Mouse (Mus musculus): ENCODE measurements around the gene H2-Eb2. TPM values are rescaled to one million over a fixed set of nuclear protein-coding genes. Genes with fewer than 3 reads are reported as not detected.

H2-Eb2 gene
- polyA plus RNA-seq, 1 experiment = not detected

GRCm38 (mm10) chr17:34314286-34314685, 11.2 kb upstream of the H2-Eb2 start:
- H3K27ac ChIP-seq (ENCODE audit: insufficient read depth, low read length) = no peak overlapping the region
- no peaks in the 10 kb centered on the region for H3K4me1 ChIP-seq (ENCODE audit: control insufficient read depth, insufficient read depth, low read length)
- TF ChIP-seq POLR2A (IDR thresholded peaks at IDR 0.05; ENCODE audit: low read depth, low read length) = no peak
- TF ChIP-seq CTCF (IDR thresholded peaks at IDR 0.05; ENCODE audit: borderline replicate concordance, insufficient read depth, low read length) = no peak
- no peak overlapping the region for H3K4me3 ChIP-seq (ENCODE audit: insufficient read depth, low read length)

GRCm38 (mm10) chr17:34315512-34315911, 10.0 kb upstream of the H2-Eb2 start:
- no peak overlapping the region for H3K27ac ChIP-seq (ENCODE audit: insufficient read depth, low read length)

GRCm38 (mm10) chr17:34316697-34317096, 8.8 kb upstream of the H2-Eb2 start:
- no peak for TF ChIP-seq CTCF (IDR thresholded peaks at IDR 0.05; ENCODE audit: borderline replicate concordance, insufficient read depth, low read length)
- TF ChIP-seq POLR2A (IDR thresholded peaks at IDR 0.05; ENCODE audit: low read depth, low read length) = no peak

More at GRCm38 (mm10) chr17:34315512-34315911, 10.0 kb upstream of the H2-Eb2 start:
- Histone ChIP-seq H3K4me1 (ENCODE audit: control insufficient read depth, insufficient read depth, low read length) (no peaks in the 10 kb centered on the region), H3K4me3 (ENCODE audit: insufficient read depth, low read length) (no peak overlapping the region)
- no peak for TF ChIP-seq POLR2A (IDR thresholded peaks at IDR 0.05; ENCODE audit: low read depth, low read length)

GRCm38 (mm10) chr17:34317275-34317674, 8.2 kb upstream of the H2-Eb2 start:
- Histone ChIP-seq H3K4me1 (ENCODE audit: control insufficient read depth, insufficient read depth, low read length) (no peaks in the 10 kb centered on the region), H3K4me3 (ENCODE audit: insufficient read depth, low read length) (no peak overlapping the region), H3K27ac (ENCODE audit: insufficient read depth, low read length) (no peak overlapping the region)
- TF ChIP-seq CTCF (IDR thresholded peaks at IDR 0.05; ENCODE audit: borderline replicate concordance, insufficient read depth, low read length) (no peak), POLR2A (IDR thresholded peaks at IDR 0.05; ENCODE audit: low read depth, low read length) (no peak)

More at GRCm38 (mm10) chr17:34316697-34317096, 8.8 kb upstream of the H2-Eb2 start:
- Histone ChIP-seq H3K27ac (ENCODE audit: insufficient read depth, low read length) (no peak overlapping the region), H3K4me1 (ENCODE audit: control insufficient read depth, insufficient read depth, low read length) (no peaks in the 10 kb centered on the region), H3K4me3 (ENCODE audit: insufficient read depth, low read length) (no peak overlapping the region)

- TF ChIP-seq POLR2A (IDR thresholded peaks at IDR 0.05; ENCODE audit: low read depth, low read length) (no peak), CTCF (IDR thresholded peaks at IDR 0.05; ENCODE audit: borderline replicate concordance, insufficient read depth, low read length) (no peak)
- H3K4me1 ChIP-seq (ENCODE audit: control insufficient read depth, insufficient read depth, low read length) = no peaks in the 10 kb centered on the region
- H3K27ac ChIP-seq (ENCODE audit: insufficient read depth, low read length) = no peak overlapping the region
- no peak overlapping the region for H3K4me3 ChIP-seq (ENCODE audit: insufficient read depth, low read length)
These were observed 908 bp downstream of the H2-Eb2 start for GRCm38 (mm10) chr17:34326373-34326772.

GRCm38 (mm10) chr17:34329807-34330206, 4.3 kb downstream of the H2-Eb2 start:
- TF ChIP-seq POLR2A (IDR thresholded peaks at IDR 0.05; ENCODE audit: low read depth, low read length) = no peak
- TF ChIP-seq CTCF (IDR thresholded peaks at IDR 0.05; ENCODE audit: borderline replicate concordance, insufficient read depth, low read length) = no peak
- H3K27ac ChIP-seq (ENCODE audit: insufficient read depth, low read length) = no peak overlapping the region
- no peaks in the 10 kb centered on the region for H3K4me1 ChIP-seq (ENCODE audit: control insufficient read depth, insufficient read depth, low read length)
- no peak overlapping the region for H3K4me3 ChIP-seq (ENCODE audit: insufficient read depth, low read length)

GRCm38 (mm10) chr17:34331200-34331599, 5.7 kb downstream of the H2-Eb2 start:
- no peak overlapping the region for H3K4me3 ChIP-seq (ENCODE audit: insufficient read depth, low read length)
- TF ChIP-seq CTCF (IDR thresholded peaks at IDR 0.05; ENCODE audit: borderline replicate concordance, insufficient read depth, low read length) (no peak), POLR2A (IDR thresholded peaks at IDR 0.05; ENCODE audit: low read depth, low read length) (no peak)
- H3K27ac ChIP-seq (ENCODE audit: insufficient read depth, low read length) = no peak overlapping the region
- no peaks in the 10 kb centered on the region for H3K4me1 ChIP-seq (ENCODE audit: control insufficient read depth, insufficient read depth, low read length)

GRCm38 (mm10) chr17:34340619-34341402, 15.3 kb downstream of the H2-Eb2 start:
- Histone ChIP-seq H3K4me1 (ENCODE audit: control insufficient read depth, insufficient read depth, low read length) (no peaks in the 10 kb centered on the region), H3K4me3 (ENCODE audit: insufficient read depth, low read length) (no peak overlapping the region), H3K27ac (ENCODE audit: insufficient read depth, low read length) (no peak overlapping the region)
- TF ChIP-seq CTCF (IDR thresholded peaks at IDR 0.05; ENCODE audit: borderline replicate concordance, insufficient read depth, low read length) (no peak), POLR2A (IDR thresholded peaks at IDR 0.05; ENCODE audit: low read depth, low read length) (no peak)

GRCm38 (mm10) chr17:34344882-34345281, 19.4 kb downstream of the H2-Eb2 start:
- Histone ChIP-seq H3K27ac (ENCODE audit: insufficient read depth, low read length) (no peak overlapping the region), H3K4me3 (ENCODE audit: insufficient read depth, low read length) (no peak overlapping the region), H3K4me1 (ENCODE audit: control insufficient read depth, insufficient read depth, low read length) (no peaks in the 10 kb centered on the region)
- no peak for TF ChIP-seq CTCF (IDR thresholded peaks at IDR 0.05; ENCODE audit: borderline replicate concordance, insufficient read depth, low read length)
- TF ChIP-seq POLR2A (IDR thresholded peaks at IDR 0.05; ENCODE audit: low read depth, low read length) = no peak

GRCm38 (mm10) chr17:34345486-34345885, 20.0 kb downstream of the H2-Eb2 start:
- Histone ChIP-seq H3K27ac (ENCODE audit: insufficient read depth, low read length) (no peak overlapping the region), H3K4me1 (ENCODE audit: control insufficient read depth, insufficient read depth, low read length) (no peaks in the 10 kb centered on the region), H3K4me3 (ENCODE audit: insufficient read depth, low read length) (no peak overlapping the region)
- TF ChIP-seq CTCF (IDR thresholded peaks at IDR 0.05; ENCODE audit: borderline replicate concordance, insufficient read depth, low read length) = no peak
- no peak for TF ChIP-seq POLR2A (IDR thresholded peaks at IDR 0.05; ENCODE audit: low read depth, low read length)
